In the genomic region with DNA sequence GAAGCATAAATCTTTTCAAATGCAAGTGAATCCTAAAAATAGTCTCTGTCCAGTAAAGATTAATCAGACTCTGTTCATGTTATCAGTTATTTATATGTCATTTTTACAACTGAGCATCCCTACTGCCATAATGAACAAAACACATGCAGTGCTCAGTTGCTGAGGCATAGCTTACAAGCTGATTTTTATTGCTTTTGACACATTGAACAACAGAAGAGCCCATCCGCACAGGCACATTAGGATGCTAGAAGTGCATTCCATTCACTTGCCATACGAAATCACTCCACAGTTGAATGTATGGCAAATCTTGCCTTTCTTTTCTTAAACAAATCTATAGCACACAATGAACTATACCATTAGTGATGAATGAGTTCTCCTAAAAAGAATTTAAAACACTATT, we compare ENCODE assay signal across 25 mouse cellular contexts.
DNase-seq lines count a peak whose midpoint lies in the region; ATAC-seq and TF ChIP-seq lines count a peak whose summit lies in the region.
"Had no signal": no experiment of that assay in that cellular context is flagged by ENCODE, and none has a peak within 500 bp of the region (broad histone marks: within the 10 kb centered on the region; RNA-seq: fewer than 3 reads in every experiment).

No protein-coding gene starts in this region.

- H3K9me3 ChIP-seq in embryonic facial prominence, embryonic 14.5 days (ENCODE audit: control insufficient read depth, low read length): no peaks in the 10 kb centered on the region
- H3K9me3 ChIP-seq in embryonic facial prominence, embryonic 10.5 days: no peaks in the 10 kb centered on the region
- H3K9me3 ChIP-seq in midbrain, embryonic 13.5 days: no peaks in the 10 kb centered on the region
- H3K9me3 ChIP-seq in midbrain, embryonic 15.5 days: no peaks in the 10 kb centered on the region
- no peaks in the 10 kb centered on the region for H3K9me3 ChIP-seq in midbrain, postnatal 0 days (ENCODE audit: low read length)
- no peaks in the 10 kb centered on the region for H3K9me3 ChIP-seq in lung, postnatal 0 days (ENCODE audit: low read length)
- H3K9me3 ChIP-seq: heart, embryonic 13.5 days; hindbrain, embryonic 13.5 days; intestine, embryonic 15.5 days; limb, embryonic 13.5 days; liver, embryonic 12.5 days had no signal

- H3K9ac ChIP-seq in embryonic facial prominence, embryonic 14.5 days (ENCODE audit: low read depth, low read length): no peak overlapping the region
- H3K9ac ChIP-seq in midbrain, embryonic 13.5 days (replicated peaks): no peak overlapping the region
- no peak overlapping the region for H3K9ac ChIP-seq in midbrain, embryonic 15.5 days
- H3K9ac ChIP-seq in midbrain, postnatal 0 days (replicated peaks; ENCODE audit: low read length, poor library complexity, severe bottlenecking): no peak overlapping the region
- H3K9ac ChIP-seq in lung, postnatal 0 days (replicated peaks; ENCODE audit: low read depth): no peak overlapping the region
- H3K9ac ChIP-seq: forebrain, postnatal 0 days; heart, embryonic 13.5 days; hindbrain, embryonic 13.5 days; intestine, embryonic 15.5 days; limb, embryonic 13.5 days; liver, embryonic 12.5 days had no signal

- H3K27ac ChIP-seq in embryonic facial prominence, embryonic 14.5 days (replicated peaks; ENCODE audit: low read depth, low read length): no peak overlapping the region
- no peak overlapping the region for H3K27ac ChIP-seq in embryonic facial prominence, embryonic 10.5 days (replicated peaks)
- no peak overlapping the region for H3K27ac ChIP-seq in midbrain, embryonic 13.5 days
- no peak overlapping the region for H3K27ac ChIP-seq in midbrain, embryonic 15.5 days
- no peak overlapping the region for H3K27ac ChIP-seq in midbrain, postnatal 0 days (ENCODE audit: low read depth, low read length)
- H3K27ac ChIP-seq in lung, postnatal 0 days (ENCODE audit: low read length): no peak overlapping the region
- H3K27ac ChIP-seq: heart, adult 2 months; heart, embryonic 13.5 days; hindbrain, embryonic 13.5 days; intestine, embryonic 15.5 days; limb, embryonic 13.5 days; liver, embryonic 12.5 days had no signal

- no peak for TF ChIP-seq EP300 in lung, postnatal 0 days (IDR thresholded peaks at IDR 0.05)

- H3K27me3 ChIP-seq in embryonic facial prominence, embryonic 14.5 days (replicated peaks; ENCODE audit: control insufficient read depth, insufficient read depth, low read length): no peaks in the 10 kb centered on the region
- no peaks in the 10 kb centered on the region for H3K27me3 ChIP-seq in embryonic facial prominence, embryonic 10.5 days (replicated peaks; ENCODE audit: low read depth, poor library complexity, severe bottlenecking)
- no peaks in the 10 kb centered on the region for H3K27me3 ChIP-seq in midbrain, embryonic 13.5 days
- no peaks in the 10 kb centered on the region for H3K27me3 ChIP-seq in midbrain, embryonic 15.5 days (replicated peaks)
- no peaks in the 10 kb centered on the region for H3K27me3 ChIP-seq in midbrain, postnatal 0 days (ENCODE audit: insufficient read depth, low read length)
- H3K27me3 ChIP-seq in lung, postnatal 0 days (replicated peaks; ENCODE audit: insufficient read depth, low read length): no peaks in the 10 kb centered on the region
- H3K27me3 ChIP-seq: heart, embryonic 13.5 days; hindbrain, embryonic 13.5 days; intestine, embryonic 15.5 days; limb, embryonic 13.5 days; liver, embryonic 12.5 days had no signal

- H3K36me3 ChIP-seq in embryonic facial prominence, embryonic 14.5 days (ENCODE audit: control insufficient read depth, insufficient read depth, low read length): no peaks in the 10 kb centered on the region
- no peaks in the 10 kb centered on the region for H3K36me3 ChIP-seq in embryonic facial prominence, embryonic 10.5 days (replicated peaks)
- H3K36me3 ChIP-seq in midbrain, embryonic 13.5 days: no peaks in the 10 kb centered on the region
- no peaks in the 10 kb centered on the region for H3K36me3 ChIP-seq in midbrain, embryonic 15.5 days (replicated peaks)
- H3K36me3 ChIP-seq in midbrain, postnatal 0 days (ENCODE audit: insufficient read depth, low read length): no peaks in the 10 kb centered on the region
- H3K36me3 ChIP-seq in lung, postnatal 0 days (ENCODE audit: insufficient read depth, low read length): no peaks in the 10 kb centered on the region
- H3K36me3 ChIP-seq: heart, embryonic 13.5 days; hindbrain, embryonic 13.5 days; intestine, embryonic 15.5 days; limb, embryonic 13.5 days; liver, embryonic 12.5 days had no signal

- DNase-seq in embryonic facial prominence, embryonic 14.5 days (ENCODE audit: low spot score): peak; percentile 29
- DNase-seq in embryonic facial prominence, embryonic 10.5 days (ENCODE audit: low spot score): no peak
- DNase-seq in midbrain, postnatal 0 days (ENCODE audit: low spot score): peak; percentile 60
- DNase-seq in lung, postnatal 0 days (ENCODE audit: low spot score): no peak
- no peak for DNase-seq in yolk sac, embryonic 10.5 days (ENCODE audit: low spot score)
- DNase-seq: adrenal gland, postnatal 25 days; cerebellum, adult 11-12 months; cerebellum, postnatal 25 days; forebrain, postnatal 0 days; gastrocnemius, postnatal 25 days; heart, adult 2 months; kidney, adult 8-10 months; kidney, postnatal 25 days; layer of hippocampus, postnatal 36 days; lung, adult 18-20 months; lung, postnatal 14 days; right cerebral cortex, postnatal 14 days had no signal

- H3K4me3 ChIP-seq in embryonic facial prominence, embryonic 14.5 days (ENCODE audit: low read depth, low read length): no peak overlapping the region
- no peak overlapping the region for H3K4me3 ChIP-seq in embryonic facial prominence, embryonic 10.5 days
- no peak overlapping the region for H3K4me3 ChIP-seq in midbrain, embryonic 13.5 days (replicated peaks)
- H3K4me3 ChIP-seq in midbrain, embryonic 15.5 days: no peak overlapping the region
- H3K4me3 ChIP-seq in midbrain, postnatal 0 days (ENCODE audit: low read depth, low read length): no peak overlapping the region
- no peak overlapping the region for H3K4me3 ChIP-seq in lung, postnatal 0 days (ENCODE audit: low read depth, low read length)
- H3K4me3 ChIP-seq: heart, adult 2 months; heart, embryonic 13.5 days; hindbrain, embryonic 13.5 days; intestine, embryonic 15.5 days; limb, embryonic 13.5 days; liver, embryonic 12.5 days had no signal

- 61% methylated on average over 2 of the region's 2 CpGs for WGBS in embryonic facial prominence, embryonic 14.5 days
- 73% methylated on average over 2 of the region's 2 CpGs for WGBS in embryonic facial prominence, embryonic 10.5 days
- WGBS in midbrain, embryonic 13.5 days: 31% methylated on average over 2 of the region's 2 CpGs
- whole genome bisulfite sequencing in midbrain, embryonic 15.5 days: 27% methylated on average over 2 of the region's 2 CpGs
- WGBS in midbrain, postnatal 0 days: 29% methylated on average over 2 of the region's 2 CpGs
- 70% methylated on average over 2 of the region's 2 CpGs for WGBS in lung, postnatal 0 days

- no peak for ATAC-seq in embryonic facial prominence, embryonic 14.5 days (ENCODE audit: low read depth)
- ATAC-seq in midbrain, embryonic 13.5 days: 0 out of 2 replicates have a peak, but pooled peaks have one; percentile 37
- ATAC-seq in midbrain, embryonic 15.5 days (replicated peaks): no peak
- ATAC-seq in midbrain, postnatal 0 days (ENCODE audit: low FRiP score): no peak
- ATAC-seq in lung, postnatal 0 days: no peak
- ATAC-seq: CD4-positive, CD25-positive, alpha-beta regulatory T cell, adult 4 months; forebrain, postnatal 0 days; intestine, embryonic 15.5 days; liver, embryonic 12.5 days had no signal

- H3K4me2 ChIP-seq in embryonic facial prominence, embryonic 14.5 days (ENCODE audit: low read depth, low read length): no peak overlapping the region
- no peak overlapping the region for H3K4me2 ChIP-seq in midbrain, embryonic 13.5 days (replicated peaks)
- H3K4me2 ChIP-seq in midbrain, embryonic 15.5 days: no peak overlapping the region
- no peak overlapping the region for H3K4me2 ChIP-seq in midbrain, postnatal 0 days (ENCODE audit: low read depth, low read length, poor library complexity, severe bottlenecking)
- H3K4me2 ChIP-seq in lung, postnatal 0 days (replicated peaks; ENCODE audit: low read depth, low read length): no peak overlapping the region
- H3K4me2 ChIP-seq: heart, embryonic 13.5 days; hindbrain, embryonic 13.5 days; intestine, embryonic 15.5 days; limb, embryonic 13.5 days; liver, embryonic 12.5 days had no signal

- no peaks in the 10 kb centered on the region for H3K4me1 ChIP-seq in embryonic facial prominence, embryonic 14.5 days (ENCODE audit: control insufficient read depth, insufficient read depth, low read length)
- H3K4me1 ChIP-seq in embryonic facial prominence, embryonic 10.5 days: no peaks in the 10 kb centered on the region
- H3K4me1 ChIP-seq in midbrain, embryonic 13.5 days (replicated peaks): no peaks in the 10 kb centered on the region
- H3K4me1 ChIP-seq in midbrain, embryonic 15.5 days: no peaks in the 10 kb centered on the region
- H3K4me1 ChIP-seq in midbrain, postnatal 0 days (ENCODE audit: insufficient read depth, low read length): no peaks in the 10 kb centered on the region
- H3K4me1 ChIP-seq in lung, postnatal 0 days (ENCODE audit: insufficient read depth, low read depth, low read length): no peaks in the 10 kb centered on the region
- H3K4me1 ChIP-seq: heart, embryonic 13.5 days; hindbrain, embryonic 13.5 days; intestine, embryonic 15.5 days; limb, embryonic 13.5 days; liver, embryonic 12.5 days had no signal

- no peak for TF ChIP-seq CTCF in midbrain, postnatal 0 days (IDR thresholded peaks at IDR 0.05)
- no peak for TF ChIP-seq CTCF in lung, postnatal 0 days (IDR thresholded peaks at IDR 0.05)

Comparison
In these comparisons a context has a peak if more than half of its experiments do, and no peak if none do; other contexts are left out.
1. DNase-seq: peak in embryonic facial prominence, embryonic 14.5 days (single experiment) and midbrain, postnatal 0 days (single experiment); none in embryonic facial prominence, embryonic 10.5 days (single experiment), lung, postnatal 0 days (single experiment) and yolk sac, embryonic 10.5 days (single experiment).